Mouse (Mus musculus) skeletal muscle tissue, adult 2 months (tissue): Measurements from ENCODE around the gene Igf2bp2.

ENCODE experiments used
- DNase-seq: peaks from one replicate; pipeline ENCODE4 v3.0.0-alpha.2; 2012; ENCODE audit warnings: low read depth, low spot score

Igf2bp2 gene

DNA sequence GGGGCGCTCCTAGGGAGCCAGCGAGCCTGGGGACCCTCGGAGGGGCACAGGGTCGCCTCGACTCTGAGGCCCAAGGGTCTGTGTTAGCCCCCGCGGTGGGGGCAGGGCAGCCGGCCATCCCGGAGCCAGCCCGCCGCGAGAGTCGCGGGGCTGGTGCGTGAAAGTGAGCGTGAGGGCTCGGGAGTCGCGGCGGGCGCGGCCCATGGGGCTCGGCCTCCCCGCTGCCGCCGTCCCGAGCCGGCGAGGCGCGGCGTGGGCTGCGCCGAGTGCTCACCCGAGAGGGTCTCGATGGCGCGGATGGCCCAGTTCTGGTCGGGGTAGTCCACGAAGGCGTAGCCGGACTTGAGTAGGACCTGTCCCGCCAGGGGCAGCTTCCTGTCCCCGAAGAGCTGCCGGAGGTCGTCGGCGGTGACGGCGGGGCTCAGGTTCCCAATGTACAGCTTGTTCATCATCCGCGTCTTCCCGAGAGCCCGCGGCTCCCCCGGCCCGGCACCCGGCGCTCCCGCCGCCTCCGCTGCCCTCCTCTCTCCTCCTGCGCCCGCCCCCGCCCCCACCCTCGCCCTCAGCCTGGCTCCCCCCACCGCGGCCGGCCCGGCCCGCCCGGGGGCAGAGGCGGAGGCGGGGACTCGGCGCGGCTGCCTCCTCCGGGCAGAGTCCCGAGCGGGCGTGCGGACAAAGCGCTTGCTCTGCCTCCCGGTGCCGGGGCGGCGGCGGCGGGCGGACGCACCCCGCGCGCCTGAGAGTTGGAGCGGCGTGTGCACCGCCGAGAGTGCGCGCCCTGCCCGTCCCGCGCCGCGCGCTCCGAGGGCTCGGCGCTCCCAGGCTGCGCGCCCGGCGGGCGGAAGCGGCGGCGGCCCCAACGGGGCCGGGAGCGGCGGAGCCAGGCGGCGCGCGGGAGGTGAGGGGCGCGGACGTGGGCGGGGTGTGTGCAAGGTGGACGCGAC, at the start of gene Igf2bp2:
Gene Igf2bp2, minus strand, starts transcription at position 788 of the 944 bp plus-strand sequence.
- no peak for DNase-seq

- DNase-seq, result no peak
These were observed 40.4 kb upstream of the Igf2bp2 start for GRCm38 (mm10) chr16:22203501-22203900.

GRCm38 (mm10) chr16:22201858-22202257, 38.8 kb upstream of the Igf2bp2 start:
- no peak for DNase-seq

DNA sequence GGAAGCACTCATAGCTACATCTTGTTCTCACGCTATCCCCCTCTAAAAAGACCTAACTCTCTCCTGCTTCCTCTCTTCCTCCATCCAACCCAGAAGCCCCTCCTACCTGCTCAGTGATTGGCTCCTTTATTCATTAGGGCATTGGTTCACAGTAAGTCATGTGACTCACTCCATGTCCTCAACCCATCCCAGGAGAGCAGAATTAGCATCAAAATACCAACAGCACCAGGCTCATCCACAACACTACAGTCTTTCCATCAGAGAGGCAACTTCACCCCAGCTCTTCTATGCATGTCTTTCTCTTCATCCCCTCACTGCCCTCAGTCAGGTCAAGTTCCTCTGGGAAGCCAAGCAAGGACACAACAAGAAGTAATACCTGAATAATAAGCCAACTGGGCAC, 37.4 kb upstream of the Igf2bp2 start:
- DNase-seq, result no peak

GRCm38 (mm10) chr16:22187366-22187765, 24.3 kb upstream of the Igf2bp2 start:
- no peak for DNase-seq

GRCm38 (mm10) chr16:22185411-22185810, 22.3 kb upstream of the Igf2bp2 start:
- DNase-seq, result no peak

- DNase-seq, result no peak
These were observed 21.0 kb upstream of the Igf2bp2 start for GRCm38 (mm10) chr16:22184113-22184512.

DNA sequence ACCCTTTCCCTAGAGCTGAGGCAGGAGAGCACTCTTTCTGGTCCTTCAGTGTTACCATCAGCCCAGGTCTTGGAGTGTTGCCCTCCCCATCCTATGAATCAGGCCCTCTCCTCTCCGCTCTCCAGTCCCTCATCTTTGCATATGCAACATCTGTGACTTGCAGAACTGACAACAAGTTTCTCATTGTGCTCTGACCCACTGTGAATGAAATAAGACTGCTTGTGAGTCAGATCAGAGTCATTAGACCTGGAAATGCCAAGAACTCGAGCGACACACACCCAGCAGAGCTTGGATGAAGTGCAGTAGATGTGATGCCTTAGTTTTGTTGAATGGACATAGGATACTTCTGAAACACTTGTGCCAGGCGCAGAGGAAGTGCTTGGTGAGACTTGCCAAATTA, 19.2 kb upstream of the Igf2bp2 start:
- DNase-seq, result no peak

- no peak for DNase-seq
These were observed 15.7 kb upstream of the Igf2bp2 start for GRCm38 (mm10) chr16:22178793-22179192.

DNA sequence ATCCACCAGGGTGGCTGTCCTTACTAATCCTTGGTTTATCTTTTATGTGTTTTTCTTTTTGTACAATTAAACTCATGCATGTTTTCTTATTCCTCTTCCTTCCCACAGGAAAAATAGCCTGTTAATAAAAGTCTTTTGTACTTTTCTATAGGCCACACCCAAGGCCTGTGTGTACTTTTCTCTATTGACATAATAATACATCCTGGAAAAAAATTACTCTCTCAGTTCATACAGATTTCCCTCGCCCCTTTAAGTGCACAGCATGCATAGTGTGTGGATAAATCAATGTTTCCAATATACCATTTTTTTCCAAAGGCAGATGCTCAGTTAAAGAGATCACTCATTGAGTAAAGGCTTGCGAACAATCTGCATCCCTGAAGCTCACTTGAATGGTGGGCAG, 14.9 kb upstream of the Igf2bp2 start:
- DNase-seq, result no peak

GRCm38 (mm10) chr16:22168731-22169130, 5.6 kb upstream of the Igf2bp2 start:
- DNase-seq, result no peak

GRCm38 (mm10) chr16:22165556-22165955, 2.5 kb upstream of the Igf2bp2 start:
- no peak for DNase-seq

GRCm38 (mm10) chr16:22164446-22164845, 1.3 kb upstream of the Igf2bp2 start:
- DNase-seq, result no peak

DNA sequence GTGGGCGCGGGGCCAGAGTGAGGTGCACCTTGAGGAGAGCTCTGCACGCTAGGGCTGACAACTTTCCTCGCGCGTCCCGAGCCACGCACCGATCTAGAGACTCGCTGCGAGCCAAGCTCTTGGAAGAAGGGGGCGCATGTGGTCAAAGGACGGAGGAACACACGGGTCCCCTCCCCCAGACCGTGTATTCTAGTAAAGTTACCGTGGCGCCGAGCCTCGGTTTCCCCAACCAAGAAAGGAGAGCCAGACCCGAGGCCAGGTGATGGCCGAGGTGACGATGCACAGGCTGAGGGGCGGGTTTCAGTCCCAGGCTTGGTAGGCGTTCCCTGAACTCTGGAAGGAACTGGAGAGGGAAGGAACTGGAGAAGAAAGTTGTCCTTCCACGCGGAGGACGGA, 355 bp upstream of the Igf2bp2 start:
- no peak for DNase-seq

- no peak for DNase-seq
These were observed 1.0 kb downstream of the Igf2bp2 start for GRCm38 (mm10) chr16:22162066-22162511.

DNA sequence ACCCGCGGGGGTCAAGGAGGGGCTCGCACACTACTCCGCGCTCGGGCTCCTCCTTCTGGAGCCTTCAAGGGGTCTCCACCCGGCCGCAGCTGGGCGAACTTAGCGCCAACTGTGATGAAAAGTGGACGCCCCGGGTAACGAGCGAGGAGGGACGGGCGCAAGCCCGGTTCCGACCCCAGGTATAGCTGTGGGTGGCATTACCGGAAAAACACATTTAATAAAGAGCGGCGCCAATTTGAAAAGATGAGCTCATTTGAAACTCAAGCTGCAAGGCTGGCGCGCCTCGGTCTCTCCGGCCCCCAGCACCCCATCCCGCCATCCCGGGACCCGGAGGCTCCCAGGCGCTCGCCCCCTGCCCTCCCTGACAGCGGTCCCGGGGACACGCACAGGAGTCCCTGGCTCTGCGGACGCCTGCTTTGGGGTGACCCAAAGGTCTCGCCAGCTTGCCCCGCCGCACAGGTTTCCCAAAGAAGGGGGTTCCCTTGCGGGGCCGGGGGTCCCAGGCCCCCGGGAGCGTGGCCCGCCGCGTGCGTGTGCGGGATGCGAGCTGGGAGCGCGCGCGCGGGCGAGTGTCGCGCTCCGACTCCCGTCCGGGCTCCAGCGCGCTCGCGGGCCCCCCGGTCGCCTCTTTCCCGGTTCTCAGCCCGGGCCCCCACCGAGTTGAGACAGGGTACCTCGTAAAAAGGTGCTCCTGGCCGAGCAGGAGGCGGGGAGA, 1.6 kb downstream of the Igf2bp2 start:
- DNase-seq, result no peak

- no peak for DNase-seq
These were observed 2.5 kb downstream of the Igf2bp2 start for GRCm38 (mm10) chr16:22160386-22161145.

GRCm38 (mm10) chr16:22152941-22153444, 10.1 kb downstream of the Igf2bp2 start:
- DNase-seq, result no peak

GRCm38 (mm10) chr16:22151706-22152315, 11.3 kb downstream of the Igf2bp2 start:
- no peak for DNase-seq

DNA sequence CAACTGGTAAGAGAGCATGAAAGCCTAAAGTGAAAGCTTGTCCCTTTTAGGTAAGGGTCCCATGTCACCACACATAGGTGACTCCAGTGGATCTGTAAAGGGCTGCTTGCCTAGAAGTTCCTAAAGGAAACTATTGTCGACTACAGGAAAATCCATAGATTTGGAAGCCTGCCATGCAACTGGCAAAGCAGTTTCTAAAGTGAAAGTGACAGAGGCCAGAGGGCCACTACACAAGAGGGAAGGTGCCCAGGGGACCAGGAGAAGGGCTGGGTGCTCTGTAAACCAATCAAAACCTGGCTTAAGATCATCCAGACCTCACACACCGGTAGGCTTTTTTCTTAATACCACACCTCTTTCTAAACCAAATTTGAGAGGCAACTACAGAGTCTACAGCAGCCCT, 12.7 kb downstream of the Igf2bp2 start:
- no peak for DNase-seq

DNA sequence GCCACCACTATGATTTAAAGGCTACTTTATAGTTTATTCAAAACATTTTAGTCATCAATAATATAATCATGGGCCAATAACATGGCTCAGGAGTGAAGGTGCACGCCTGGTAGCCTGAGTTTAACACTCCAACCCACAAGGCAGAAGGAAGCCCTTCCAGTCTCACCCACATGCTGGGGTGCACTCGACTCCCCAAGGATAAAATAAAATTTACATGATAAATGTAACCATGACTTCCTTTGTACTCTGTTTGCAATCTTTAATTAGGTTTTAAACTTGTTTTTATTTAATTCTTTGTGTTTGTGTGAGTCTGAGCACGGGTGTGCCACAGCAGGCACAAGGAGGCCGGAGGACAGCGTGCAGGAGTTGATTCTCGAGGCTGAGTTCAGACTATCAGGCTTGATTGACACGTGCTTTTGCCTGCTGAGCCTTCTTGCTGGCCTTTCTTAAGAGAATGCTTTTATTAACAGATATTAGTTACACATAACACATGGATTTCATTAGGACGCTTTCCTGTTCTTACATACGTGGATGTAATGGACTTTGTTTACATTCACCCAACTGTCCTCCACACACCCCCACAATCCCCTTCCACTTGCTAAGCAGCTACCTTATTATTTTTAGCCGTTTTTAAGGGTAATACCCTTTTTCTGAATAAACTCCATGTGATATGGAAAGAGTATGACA, 13.3 kb downstream of the Igf2bp2 start:
- no peak for DNase-seq
